Mouse (Mus musculus) adrenal gland, postnatal 10 days (tissue): ENCODE data around the gene Morn2. TPM values are rescaled to one million over a fixed set of nuclear protein-coding genes. Genes with fewer than 3 reads are reported as not detected.
"Not testable (repeated sequence)": the region's sequence is repeated elsewhere in the genome, so short reads cannot be mapped to it uniquely, and the experiment has no call there.

Experiments used
- DNase-seq: peaks from one replicate; pipeline ENCODE4 v3.0.0; 2021; ENCODE audit warnings: mixed read lengths
- long read RNA-seq, 2 experiments: library from polyadenylated mRNA; stranded (forward); transcript quantifications; one replicate each; pipeline ENCODE4 v2.0.0; 2021
- total RNA-seq, 2 experiments: library from RNA; stranded (reverse); gene quantifications; 2 replicates each; pipeline ENCODE4 v1.2.3; 2021

Gene Morn2
- 10 to 100 TPM; 14.1 to 17.4 TPM for total RNA-seq
- long read RNA-seq, experiment 1, transcript Morn2-202 (5 exons, 656 nt), result major isoform, 12 of 14 reads
- long read RNA-seq, experiment 1, partial matches to known transcripts, result 2 of 14 reads
- long read RNA-seq, experiment 1, other reads (novel, unspliced or antisense), result 0 of 14 reads
- long read RNA-seq, experiment 2, transcript Morn2-202 (5 exons, 656 nt), result major isoform, 6 of 7 reads
- long read RNA-seq, experiment 2, partial matches to known transcripts, result 0 of 7 reads
- long read RNA-seq, experiment 2, other reads (novel, unspliced or antisense), result 1 of 7 reads

GRCm38 (mm10) chr17:80290074-80290657 is at the start of gene Morn2, which contains the start of gene Dhx57:
Morn2 (plus strand) TSS chr17:80290203.
Dhx57 (minus strand) TSS chr17:80290476.
- DNase-seq, result peak; percentile 100

GRCm38 (mm10) chr17:80241594-80241993 is 48.4 kb upstream of the Morn2 start:
- DNase-seq, result no peak

GRCm38 (mm10) chr17:80243116-80243515 is 46.9 kb upstream of the Morn2 start:
- DNase-seq, result no peak

GRCm38 (mm10) chr17:80252757-80253525 is 37.1 kb upstream of the Morn2 start:
- peak; percentile 36 for DNase-seq

DNA sequence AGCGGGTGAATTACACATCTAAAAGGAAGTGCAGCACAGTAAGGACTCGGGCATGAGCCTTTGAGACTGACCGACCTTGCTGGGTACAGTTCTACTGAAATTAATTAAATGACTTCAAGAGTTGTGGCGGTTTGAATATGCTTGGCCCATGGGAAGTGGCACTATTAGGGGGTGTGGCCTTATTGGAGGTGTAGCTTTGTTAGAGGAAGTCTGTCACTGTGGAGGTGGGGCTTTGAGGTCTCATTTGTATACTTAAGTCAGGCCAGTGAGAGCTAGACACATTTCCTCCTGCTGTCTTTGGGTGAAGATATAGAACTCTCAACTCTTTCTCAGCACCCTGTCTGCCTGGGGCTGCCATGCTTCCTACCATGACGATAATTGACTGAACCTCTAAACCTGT is 35.6 kb upstream of the Morn2 start:
- no peak for DNase-seq

DNA sequence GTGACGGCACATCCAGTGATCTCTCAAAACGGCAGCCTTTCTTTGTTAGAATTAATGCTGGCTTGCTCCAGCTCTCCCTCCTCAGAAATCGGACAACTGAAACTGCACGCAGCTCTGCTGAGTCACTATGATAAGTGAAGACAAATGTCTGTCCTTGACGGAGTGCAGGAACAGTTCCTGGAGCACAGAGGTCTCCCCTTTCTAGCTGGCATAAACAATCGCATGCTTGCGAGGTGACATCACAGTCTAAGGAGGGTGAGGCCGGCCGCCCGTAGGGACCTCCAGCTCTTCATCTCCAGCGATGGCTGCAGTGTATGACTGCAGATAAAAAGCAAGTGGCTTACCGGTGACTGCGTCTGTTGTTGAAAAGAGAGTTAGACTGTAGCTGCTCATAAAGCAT is 34.8 kb upstream of the Morn2 start:
- DNase-seq, result peak; percentile 78

GRCm38 (mm10) chr17:80267065-80267464 is 22.9 kb upstream of the Morn2 start:
- DNase-seq, result no peak

DNA sequence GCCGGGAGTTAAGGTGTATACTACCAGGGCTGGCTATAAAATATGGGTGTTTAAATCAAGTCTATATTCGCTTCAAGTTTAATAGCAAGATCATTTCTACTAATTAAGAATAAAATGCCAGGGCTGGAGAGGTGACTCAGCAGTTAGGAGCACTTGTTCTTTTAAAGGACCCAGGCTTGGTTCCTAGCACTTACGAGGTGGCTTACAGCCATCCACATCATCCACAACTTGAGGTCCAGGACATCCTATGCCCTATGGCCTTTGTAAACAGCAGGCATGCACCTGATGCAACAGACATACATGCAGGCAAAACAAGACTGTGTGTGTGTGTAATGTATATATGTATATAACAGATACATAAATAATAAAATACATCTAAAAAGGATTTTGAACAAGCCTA is 21.9 kb upstream of the Morn2 start:
- no peak for DNase-seq

DNA sequence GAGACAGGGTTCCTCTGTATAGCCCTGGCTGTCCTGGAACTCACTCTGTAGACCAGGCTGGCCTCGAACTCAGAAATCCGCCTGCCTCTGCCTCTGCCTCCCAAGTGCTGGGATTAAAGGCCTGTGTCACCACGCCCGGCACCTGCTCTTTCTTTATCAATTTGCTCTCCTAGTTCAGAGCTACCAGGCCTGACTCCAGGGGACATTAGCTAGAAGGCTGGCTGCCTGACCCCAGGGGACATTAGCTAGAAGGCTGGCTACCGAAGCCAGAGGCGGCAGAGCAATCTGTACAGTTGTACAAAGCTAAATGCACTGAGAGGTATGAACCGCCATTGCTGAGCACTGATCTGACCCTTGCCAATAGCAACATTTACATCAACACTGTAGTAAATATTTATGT is 19.4 kb upstream of the Morn2 start:
- not testable (repeated sequence) for DNase-seq

- DNase-seq, result no peak
Measured at GRCm38 (mm10) chr17:80278255-80278654, 11.7 kb upstream of the Morn2 start.

DNA sequence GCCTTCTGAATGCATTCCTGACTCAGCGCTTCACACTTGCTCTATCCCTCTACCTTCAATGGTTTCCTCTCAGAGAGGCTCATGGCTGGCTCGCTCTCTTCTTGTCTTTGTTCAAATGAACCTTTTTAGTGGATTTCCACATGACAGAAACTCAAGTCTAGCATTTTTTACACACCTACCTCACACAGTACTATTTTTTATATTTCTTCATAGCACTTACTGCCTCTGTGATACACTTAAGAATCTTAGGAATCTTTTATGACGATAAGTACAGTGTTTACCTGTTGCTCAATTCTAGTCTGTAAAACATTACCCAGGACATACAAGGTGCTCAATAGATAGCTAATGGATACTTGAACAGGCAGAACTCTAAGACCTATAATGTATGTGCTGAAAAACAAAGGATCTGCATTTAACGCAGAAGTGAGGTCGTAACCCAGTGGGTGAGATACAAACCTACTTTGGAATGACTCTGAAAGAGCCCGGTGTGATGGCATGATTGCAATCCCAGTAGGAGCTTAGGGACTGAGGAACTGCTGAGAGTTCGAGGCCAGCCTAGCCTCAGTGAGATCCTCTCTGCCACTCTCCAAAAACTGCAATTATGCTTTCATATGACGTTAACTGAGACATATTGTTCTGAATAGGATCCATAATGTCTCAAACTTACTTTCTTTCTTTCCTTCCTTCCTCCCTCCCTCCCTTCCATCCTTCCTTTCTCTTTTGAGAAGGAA is 10.5 kb upstream of the Morn2 start:
- no peak for DNase-seq

DNA sequence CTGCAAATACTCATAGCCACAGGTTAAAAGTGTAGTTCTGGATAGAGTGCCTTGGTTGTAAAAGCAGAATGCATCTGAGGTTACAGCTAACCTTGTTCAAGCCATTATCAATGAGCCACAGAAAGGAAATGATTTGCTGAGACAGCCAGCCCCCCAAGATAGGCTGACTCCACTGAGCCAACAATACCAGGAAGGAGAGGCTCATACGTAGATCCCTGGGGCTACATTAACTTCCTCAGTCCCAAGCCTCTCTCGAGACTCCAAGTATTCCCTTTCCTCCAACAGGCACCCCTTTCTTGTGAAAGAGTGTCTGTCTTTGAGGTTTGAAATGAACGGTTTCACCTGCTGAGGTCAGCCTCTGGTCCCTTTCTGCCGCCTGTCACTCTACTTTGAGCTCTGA is 5.6 kb upstream of the Morn2 start:
- DNase-seq, result no peak

- no peak for DNase-seq
Measured at GRCm38 (mm10) chr17:80288012-80288411, 2.0 kb upstream of the Morn2 start.

- DNase-seq, result no peak
Measured at GRCm38 (mm10) chr17:80289280-80290073, 526 bp upstream of the Morn2 start.

DNA sequence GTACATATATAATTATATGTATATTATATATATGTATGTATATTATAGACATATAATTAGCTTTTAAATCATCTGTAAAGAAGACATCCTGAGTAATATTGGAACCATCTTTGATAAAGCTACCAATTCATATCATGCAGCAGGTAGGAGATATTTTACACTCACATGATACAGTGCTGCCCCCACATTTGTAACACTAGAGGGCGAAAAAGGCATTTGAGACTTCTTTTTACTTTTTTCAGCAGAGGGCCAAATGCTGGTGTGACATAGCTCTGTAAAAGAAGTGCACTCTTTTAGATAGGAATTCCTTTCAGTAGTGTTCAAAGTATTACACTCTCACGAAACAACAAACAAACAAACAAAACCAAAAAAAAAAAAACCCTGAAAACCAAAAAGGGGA is 1.1 kb downstream of the Morn2 start:
- peak; percentile 48 for DNase-seq

DNA sequence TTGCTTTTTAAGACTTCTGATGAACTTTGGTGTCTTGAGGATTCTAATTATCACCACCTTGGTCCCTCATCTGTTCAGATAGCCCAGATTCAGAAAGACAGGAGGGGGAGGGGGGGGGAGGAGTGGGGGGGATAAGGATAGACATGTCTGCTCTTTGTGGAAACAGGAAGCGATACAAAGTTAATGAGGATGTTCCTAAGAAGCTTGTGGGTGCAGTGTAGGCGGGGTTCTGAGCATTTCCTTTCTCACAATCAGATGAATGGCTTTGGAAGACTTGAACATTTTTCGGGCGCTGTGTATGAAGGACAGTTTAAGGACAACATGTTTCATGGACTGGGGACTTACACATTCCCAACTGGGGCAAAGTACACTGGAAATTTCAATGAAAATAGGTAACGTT is 5.3 kb downstream of the Morn2 start:
- DNase-seq, result no peak

- DNase-seq, result no peak
Measured at GRCm38 (mm10) chr17:80298844-80299243, 8.8 kb downstream of the Morn2 start.

GRCm38 (mm10) chr17:80307251-80307650 is 17.2 kb downstream of the Morn2 start, which contains the start of gene Arhgef33:
Arhgef33 (plus strand) TSS chr17:80307407.
- DNase-seq, result no peak

DNA sequence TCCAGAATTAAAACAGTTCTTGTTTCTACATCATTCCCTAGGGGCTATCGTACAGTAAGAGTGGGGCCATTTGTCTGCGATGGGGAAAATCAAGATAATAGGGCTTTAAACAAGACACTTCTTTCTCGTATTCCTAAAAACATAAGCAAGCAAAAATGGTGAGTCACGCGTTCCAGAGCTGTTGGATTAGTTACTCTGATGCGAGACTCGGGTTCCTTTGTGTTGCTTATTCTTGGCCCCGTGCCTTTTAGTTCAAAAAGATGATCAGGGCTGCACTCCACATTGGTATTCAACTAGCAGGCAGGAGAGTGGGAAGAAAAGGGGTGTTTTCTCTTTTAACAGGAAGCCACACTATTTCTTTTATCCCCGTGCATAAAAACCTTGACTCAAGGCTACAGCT is 21.8 kb downstream of the Morn2 start:
- no peak for DNase-seq

- peak; percentile 21 for DNase-seq
Measured at GRCm38 (mm10) chr17:80312405-80312804, 22.4 kb downstream of the Morn2 start.

DNA sequence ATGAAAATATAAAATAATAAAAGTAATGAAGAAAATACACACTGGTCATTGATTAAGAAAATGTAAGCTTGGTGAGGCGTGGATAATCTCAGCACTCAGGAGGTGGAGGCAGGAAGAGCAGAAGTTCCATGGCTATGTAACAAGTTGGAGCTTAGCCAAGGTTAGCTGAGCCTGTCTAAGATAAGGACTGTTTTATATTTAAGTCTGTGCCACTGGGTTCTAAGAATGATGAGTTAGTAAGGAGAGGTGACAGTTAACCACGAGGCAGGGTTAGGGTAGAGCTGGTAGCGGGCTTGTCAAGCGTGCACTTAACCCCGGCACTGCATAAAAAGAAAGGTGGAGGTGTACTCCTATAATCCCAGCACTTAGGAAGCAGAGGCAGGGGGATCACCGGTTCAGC is 32.2 kb downstream of the Morn2 start:
- no peak for DNase-seq

DNA sequence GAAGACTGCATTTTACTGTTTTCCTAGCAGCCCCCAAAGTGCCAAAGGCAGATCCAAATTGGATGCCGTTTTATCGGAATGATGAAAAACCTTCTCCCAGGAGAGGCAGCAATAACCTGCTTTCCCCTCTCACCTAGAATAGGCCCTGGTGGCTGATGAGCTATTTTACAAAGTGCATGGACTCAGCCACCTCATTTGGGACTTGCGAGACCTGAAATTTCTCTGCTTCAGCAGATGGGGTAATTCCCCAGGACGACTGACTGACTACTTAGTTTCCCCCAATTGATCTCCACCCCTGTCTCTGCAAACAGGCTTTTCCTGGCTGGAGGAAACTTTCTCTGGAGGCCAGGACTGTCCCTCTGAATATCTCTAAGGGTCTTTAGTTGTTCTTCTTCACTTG is 33.0 kb downstream of the Morn2 start:
- no peak for DNase-seq
